Mouse (Mus musculus) thymus, postnatal 4 days (tissue): ENCODE measurements around the gene Gm8108.
"Not testable (repeated sequence)": the region's sequence is repeated elsewhere in the genome, so short reads cannot be mapped to it uniquely, and the experiment has no call there.

Experiments used
- DNase-seq: peaks from one replicate; pipeline ENCODE4 v3.0.0; 2021

Gene Gm8108

DNA sequence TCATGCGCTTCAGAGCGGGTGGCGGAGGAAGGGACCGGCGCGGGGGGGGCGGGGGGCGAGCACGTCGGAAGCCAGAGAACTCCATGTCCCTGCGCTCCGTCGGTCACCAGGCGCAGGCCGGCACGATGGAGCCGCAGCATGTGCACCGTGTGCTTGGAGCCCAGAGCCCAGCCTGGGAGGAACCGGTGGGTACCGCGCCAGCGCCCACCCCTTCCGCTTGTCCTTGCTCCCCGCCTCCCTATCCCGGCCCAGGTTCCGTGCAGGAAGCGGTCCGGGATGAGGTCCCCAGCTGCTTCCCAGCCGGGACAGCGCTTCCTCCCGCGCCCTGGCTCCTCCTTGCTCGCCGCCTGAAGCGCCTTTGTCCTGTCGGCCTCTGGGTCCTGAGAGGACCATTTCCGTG lies at the start of gene Gm8108:
Gm8108 (plus strand) TSS at position 101 of the 400 bp plus-strand sequence.
- not testable (repeated sequence) for DNase-seq

DNA sequence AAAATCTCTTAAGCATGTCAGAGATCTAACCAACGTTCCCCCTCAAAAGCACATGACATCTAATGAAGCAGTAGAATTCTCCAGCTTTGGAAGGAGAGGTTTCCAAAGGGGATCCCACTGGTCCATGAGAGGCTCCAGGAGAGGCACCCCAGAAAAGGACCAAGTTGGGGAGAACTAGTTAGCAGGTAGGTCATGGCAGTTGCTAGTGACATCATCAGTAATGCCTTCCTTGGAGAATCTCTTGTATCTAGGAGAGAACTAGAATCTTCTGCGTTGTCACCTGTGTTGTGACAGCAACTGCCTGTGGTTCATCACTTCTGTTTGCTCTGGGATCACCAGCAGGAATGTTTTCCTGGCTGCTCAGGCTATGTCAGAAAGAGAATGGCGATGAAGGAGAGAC lies 26.5 kb upstream of the Gm8108 start, which contains the start of gene Gm3115:
Gm3115 (plus strand) TSS at position 301 of the 400 bp plus-strand sequence.
- DNase-seq = not testable (repeated sequence)

DNA sequence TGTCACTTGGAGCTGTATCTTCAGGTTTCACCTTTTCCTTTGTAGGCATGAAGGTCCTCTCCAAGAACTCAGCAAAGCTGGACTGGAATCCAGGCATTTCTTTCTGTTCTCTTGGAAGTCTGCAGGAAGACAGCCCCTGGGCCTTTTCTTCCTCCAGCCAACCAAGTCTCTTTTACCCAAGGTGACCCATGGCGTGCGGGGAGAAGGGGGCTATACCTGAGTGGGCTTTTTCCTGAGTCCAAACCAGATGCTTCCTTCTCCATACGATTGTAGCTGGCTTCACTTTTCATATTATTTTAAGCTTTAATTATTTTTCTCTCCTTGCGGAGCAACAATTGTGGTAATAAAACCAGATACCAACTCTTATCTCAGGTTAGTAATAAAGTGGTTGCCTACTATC lies 31.3 kb downstream of the Gm8108 start:
- DNase-seq = not testable (repeated sequence)

DNA sequence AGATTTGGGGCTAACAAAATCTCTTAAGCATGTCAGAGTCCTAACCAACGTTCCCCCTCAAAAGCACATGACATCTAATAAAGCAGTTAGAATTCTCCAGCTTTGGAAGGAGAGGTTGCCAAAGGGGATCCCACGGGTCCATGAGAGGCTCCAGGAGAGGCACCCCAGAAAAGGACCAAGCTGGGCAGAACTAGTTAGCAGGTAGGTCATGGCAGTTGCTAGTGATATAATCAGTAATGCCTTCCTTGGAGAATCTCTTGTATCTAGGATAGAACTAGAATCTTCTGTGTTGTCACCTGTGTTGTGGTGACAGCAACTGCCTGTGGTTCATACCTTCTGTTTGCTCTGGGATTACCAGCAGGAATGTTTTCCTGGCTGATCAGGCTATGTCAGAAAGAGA lies 54.4 kb downstream of the Gm8108 start, which contains the start of gene Gm3127:
Gm3127 (plus strand) TSS at position 301 of the 400 bp plus-strand sequence.
- not testable (repeated sequence) for DNase-seq

DNA sequence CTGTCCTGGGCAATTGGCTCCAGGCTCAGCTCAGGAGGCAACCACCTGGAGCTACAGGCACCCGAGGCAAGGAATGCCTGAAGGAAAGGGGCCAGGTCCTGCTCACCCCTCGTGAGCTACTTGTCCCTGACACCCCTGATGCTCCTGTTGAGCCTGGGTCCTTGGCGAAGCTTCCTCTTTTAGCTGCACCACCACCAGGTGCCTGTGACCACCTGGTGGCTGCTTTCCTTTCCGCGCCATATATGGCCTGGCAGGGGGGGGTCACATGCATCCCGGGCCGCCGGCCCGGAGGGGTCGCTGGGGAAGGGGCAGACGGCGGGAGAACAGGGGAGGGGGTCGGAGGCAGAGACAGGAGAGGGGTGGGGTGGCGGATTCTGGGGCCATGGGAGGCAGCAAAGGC lies 71.7 kb downstream of the Gm8108 start:
- DNase-seq = peak; percentile 2
